Mouse (Mus musculus): ENCODE measurements around the gene Rnf213. TPM values are rescaled to one million over a fixed set of nuclear protein-coding genes. Genes with fewer than 3 reads are reported as not detected.
A peak's percentile ranks its signal among the peaks of the same experiment; 100 is the strongest.

The Rnf213 gene
- total RNA-seq, 4 experiments from 2014 or later, result 28.2 to 41.6 (median 36.2) TPM

- DNase-seq, result peak; percentile 71
Observed at GRCm38 (mm10) chr11:119390271-119391231, 2.3 kb upstream of the Rnf213 start.

- no peak for DNase-seq
Observed at GRCm38 (mm10) chr11:119391386-119392000, 1.4 kb upstream of the Rnf213 start.

GRCm38 (mm10) chr11:119392001-119392614 lies 792 bp upstream of the Rnf213 start:
- DNase-seq, result peak; percentile 78

GRCm38 (mm10) chr11:119393483-119393804 lies 544 bp downstream of the Rnf213 start:
- DNase-seq, result no peak

- no peak for DNase-seq
Observed at GRCm38 (mm10) chr11:119394210-119394609, 1.3 kb downstream of the Rnf213 start.

- no peak for DNase-seq
Observed at GRCm38 (mm10) chr11:119395394-119395793, 2.5 kb downstream of the Rnf213 start.

- DNase-seq, result no peak
Observed at GRCm38 (mm10) chr11:119395931-119396330, 3.0 kb downstream of the Rnf213 start.

- DNase-seq, result no peak
Observed at GRCm38 (mm10) chr11:119396461-119396860, 3.6 kb downstream of the Rnf213 start.

GRCm38 (mm10) chr11:119402501-119403160 lies 9.7 kb downstream of the Rnf213 start:
- no peak for DNase-seq

- DNase-seq, result no peak
Observed at GRCm38 (mm10) chr11:119404627-119405026, 11.7 kb downstream of the Rnf213 start.

GRCm38 (mm10) chr11:119407381-119407780 lies 14.5 kb downstream of the Rnf213 start:
- no peak for DNase-seq

- DNase-seq, result no peak
Observed at GRCm38 (mm10) chr11:119407977-119408376, 15.1 kb downstream of the Rnf213 start.

GRCm38 (mm10) chr11:119419327-119420118 lies 26.6 kb downstream of the Rnf213 start:
- DNase-seq, result no peak

- DNase-seq, result no peak
Observed at GRCm38 (mm10) chr11:119420426-119420825, 27.5 kb downstream of the Rnf213 start.

- no peak for DNase-seq
Observed at GRCm38 (mm10) chr11:119427431-119427830, 34.5 kb downstream of the Rnf213 start.

- no peak for DNase-seq
Observed at GRCm38 (mm10) chr11:119427986-119428385, 35.1 kb downstream of the Rnf213 start.

- DNase-seq, result peak; percentile 21
Observed at GRCm38 (mm10) chr11:119428649-119429136, 35.8 kb downstream of the Rnf213 start.

- no peak for DNase-seq
Observed at GRCm38 (mm10) chr11:119431516-119431915, 38.6 kb downstream of the Rnf213 start.

GRCm38 (mm10) chr11:119432706-119433105 lies 39.8 kb downstream of the Rnf213 start:
- DNase-seq, result no peak

- no peak for DNase-seq
Observed at GRCm38 (mm10) chr11:119434316-119434715, 41.4 kb downstream of the Rnf213 start.

Measured in adrenal gland, adult 8-10 months (tissue).